ENCODE assay signal across 9 mouse cellular contexts in genomic region chr4:117125910-117126674, GRCm38 (mm10). TPM values are rescaled to one million over a fixed set of nuclear protein-coding genes. Genes with fewer than 3 reads are reported as not detected.
DNase-seq lines count a peak whose midpoint lies in the region; ATAC-seq and TF ChIP-seq lines count a peak whose summit lies in the region.
"Had no signal": no experiment of that assay in that cellular context is flagged by ENCODE, and none has a peak within 500 bp of the region (broad histone marks: within the 10 kb centered on the region; RNA-seq: fewer than 3 reads in every experiment).

No protein-coding gene starts in this region.

- no peak for ATAC-seq in hindbrain, embryonic 14.5 days (ENCODE audit: low FRiP score)
- no peak for ATAC-seq in midbrain, postnatal 0 days (ENCODE audit: low FRiP score)

- peaks cover 36% of the 10 kb centered on the region for H3K36me3 ChIP-seq in hindbrain, embryonic 14.5 days (replicated peaks; ENCODE audit: control insufficient read depth, insufficient read depth)
- peaks cover 28% of the 10 kb centered on the region for H3K36me3 ChIP-seq in midbrain, postnatal 0 days (ENCODE audit: insufficient read depth, low read length)

- peak overlapping the region; percentile 73 for H3K27ac ChIP-seq in hindbrain, embryonic 14.5 days
- peak overlapping the region; percentile 77 for H3K27ac ChIP-seq in midbrain, postnatal 0 days (ENCODE audit: low read depth, low read length)

- no peaks in the 10 kb centered on the region for H3K9me3 ChIP-seq in hindbrain, embryonic 14.5 days (ENCODE audit: control insufficient read depth, low read length)
- H3K9me3 ChIP-seq in midbrain, postnatal 0 days (ENCODE audit: low read length): no peaks in the 10 kb centered on the region

- 47% methylated on average over 15 of the region's 15 CpGs for WGBS in hindbrain, embryonic 14.5 days
- WGBS in midbrain, postnatal 0 days: 47% methylated on average over 15 of the region's 15 CpGs

- H3K4me2 ChIP-seq in hindbrain, embryonic 14.5 days (replicated peaks): no peak overlapping the region
- H3K4me2 ChIP-seq in midbrain, postnatal 0 days (ENCODE audit: low read depth, low read length, poor library complexity, severe bottlenecking): no peak overlapping the region

- peak; percentile 37 to 53 for DNase-seq in layer of hippocampus, postnatal 10 days (ENCODE audit: low spot score in 2 of 2)
- no peak for DNase-seq in layer of hippocampus, postnatal 36 days
- DNase-seq in adrenal gland, adult 2 months: peak; percentile 87
- peak; percentile 85 for DNase-seq in gastrocnemius, adult 18-20 months (ENCODE audit: low spot score)
- DNase-seq in hindbrain, embryonic 14.5 days (ENCODE audit: low spot score): no peak
- DNase-seq in liver: peak; percentile 53
- DNase-seq in midbrain, postnatal 0 days (ENCODE audit: low spot score): peak; percentile 38
- peak; percentile 78 for DNase-seq in thymus, postnatal 14 days

- peak overlapping the region; percentile 45 for H3K9ac ChIP-seq in hindbrain, embryonic 14.5 days
- H3K9ac ChIP-seq in midbrain, postnatal 0 days (replicated peaks; ENCODE audit: low read length, poor library complexity, severe bottlenecking): peak overlapping the region; percentile 54; the same call in 1 of the 2 replicates

- no peaks in the 10 kb centered on the region for H3K27me3 ChIP-seq in hindbrain, embryonic 14.5 days (ENCODE audit: control insufficient read depth, insufficient read depth, low read length)
- no peaks in the 10 kb centered on the region for H3K27me3 ChIP-seq in midbrain, postnatal 0 days (ENCODE audit: insufficient read depth, low read length)

- no peak for TF ChIP-seq CTCF in midbrain, postnatal 0 days (IDR thresholded peaks at IDR 0.05)

- H3K4me1 ChIP-seq in hindbrain, embryonic 14.5 days (replicated peaks; ENCODE audit: control insufficient read depth, insufficient read depth, low read length): peaks cover 17% of the 10 kb centered on the region
- H3K4me1 ChIP-seq in midbrain, postnatal 0 days (ENCODE audit: insufficient read depth, low read length): peaks cover 7% of the 10 kb centered on the region; the same call in 1 of the 2 replicates

- no peak overlapping the region for H3K4me3 ChIP-seq in hindbrain, embryonic 14.5 days (replicated peaks; ENCODE audit: low read length)
- H3K4me3 ChIP-seq in midbrain, postnatal 0 days (ENCODE audit: low read depth, low read length): no peak overlapping the region
- H3K4me3 ChIP-seq: erythroblast, embryonic 14.5 days had no signal

RNA-seq across cellular contexts. Expression of gene Tctex1d4, which starts 0.5 kb away (rescaled TPM):
- total RNA-seq in layer of hippocampus, postnatal 10 days (2021): 1 to 10 TPM; 1.1 to 1.5 TPM
- total RNA-seq in layer of hippocampus, postnatal 36 days (2021): not detected
- total RNA-seq in adrenal gland, adult 2 months (2021): not detected
- 0.45 TPM in 1 of 2 replicates, not detected in the other for polyA plus RNA-seq in adrenal gland, adult 2 months (2012; rRNA removed)
- total RNA-seq in gastrocnemius, adult 18-20 months (2021): not detected
- 0.82 and 1.6 TPM in 2 replicates for polyA plus RNA-seq in hindbrain, embryonic 14.5 days (2014; fragmentation: Nextera tagmentation; extraction: Ambion mirVana)
- 1.3 and 5.8 TPM in 2 replicates for total RNA-seq in midbrain, postnatal 0 days (2014; rRNA removed)
- 1.2 TPM in 2 replicates for polyA plus RNA-seq in midbrain, postnatal 0 days (2015; fragmentation: Nextera tagmentation; extraction: Ambion mirVana)
- polyA plus RNA-seq: erythroblast, embryonic 14.5 days had no signal

RNA-seq across cellular contexts. Expression of gene Btbd19, which starts 0.6 kb away (rescaled TPM):
- 10 to 100 TPM in 1 of 2 experiments, 1 to 10 TPM in 1; 6.7 to 11.2 TPM for total RNA-seq in layer of hippocampus, postnatal 10 days (2021)
- 10 to 100 TPM; 11.6 to 13.4 TPM for total RNA-seq in layer of hippocampus, postnatal 36 days (2021)
- total RNA-seq in adrenal gland, adult 2 months (2021): 1 to 10 TPM; 8.0 to 9.7 TPM
- polyA plus RNA-seq in adrenal gland, adult 2 months (2012; rRNA removed): 6.0 and 7.4 TPM in 2 replicates
- total RNA-seq in gastrocnemius, adult 18-20 months (2021): 1 to 10 TPM; 1.5 to 2.3 TPM
- polyA plus RNA-seq in hindbrain, embryonic 14.5 days (2014; fragmentation: Nextera tagmentation; extraction: Ambion mirVana): 3.1 and 3.2 TPM in 2 replicates
- total RNA-seq in midbrain, postnatal 0 days (2014; rRNA removed): 7.3 and 8.2 TPM in 2 replicates
- 3.8 and 4.2 TPM in 2 replicates for polyA plus RNA-seq in midbrain, postnatal 0 days (2015; fragmentation: Nextera tagmentation; extraction: Ambion mirVana)

RNA-seq across cellular contexts. Expression of gene Plk3, which starts 7.7 kb away (rescaled TPM):
- total RNA-seq in layer of hippocampus, postnatal 10 days (2021): 10 to 100 TPM; 16.3 to 16.9 TPM
- total RNA-seq in layer of hippocampus, postnatal 36 days (2021): 10 to 100 TPM in 1 of 2 experiments, 1 to 10 TPM in 1; 8.0 to 10.0 TPM
- total RNA-seq in adrenal gland, adult 2 months (2021): 10 to 100 TPM in 1 of 2 experiments, 1 to 10 TPM in 1; 8.4 to 23.6 TPM
- polyA plus RNA-seq in adrenal gland, adult 2 months (2012; rRNA removed): 11.3 and 11.5 TPM in 2 replicates
- 1 to 10 TPM in 1 of 2 experiments, under 1 TPM in 1; 0.25 to 1.7 TPM for total RNA-seq in gastrocnemius, adult 18-20 months (2021)
- 17.4 and 21.7 TPM in 2 replicates for polyA plus RNA-seq in hindbrain, embryonic 14.5 days (2014; fragmentation: Nextera tagmentation; extraction: Ambion mirVana)
- total RNA-seq in midbrain, postnatal 0 days (2014; rRNA removed): 20.8 and 28.2 TPM in 2 replicates
- polyA plus RNA-seq in midbrain, postnatal 0 days (2015; fragmentation: Nextera tagmentation; extraction: Ambion mirVana): 26.6 and 26.8 TPM in 2 replicates

RNA-seq across cellular contexts. Expression of gene Rps8, which starts 30.0 kb away (rescaled TPM):
- total RNA-seq in layer of hippocampus, postnatal 10 days (2021): 100 to 1,000 TPM; 556 to 596 TPM
- total RNA-seq in layer of hippocampus, postnatal 36 days (2021): 100 to 1,000 TPM; 503 to 512 TPM
- 1,000 to 10,000 TPM in 1 of 2 experiments, 100 to 1,000 TPM in 1; 552 to 1,148 TPM for total RNA-seq in adrenal gland, adult 2 months (2021)
- 156 and 162 TPM in 2 replicates for polyA plus RNA-seq in adrenal gland, adult 2 months (2012; rRNA removed)
- 100 to 1,000 TPM; 498 to 543 TPM for total RNA-seq in gastrocnemius, adult 18-20 months (2021)
- polyA plus RNA-seq in hindbrain, embryonic 14.5 days (2014; fragmentation: Nextera tagmentation; extraction: Ambion mirVana): 549 and 672 TPM in 2 replicates
- total RNA-seq in midbrain, postnatal 0 days (2014; rRNA removed): 439 and 604 TPM in 2 replicates
- 475 and 493 TPM in 2 replicates for polyA plus RNA-seq in midbrain, postnatal 0 days (2015; fragmentation: Nextera tagmentation; extraction: Ambion mirVana)

RNA-seq across cellular contexts. Expression of gene Ptch2, which starts 30.2 kb away (rescaled TPM):
- 1 to 10 TPM; 2.5 to 3.2 TPM for total RNA-seq in layer of hippocampus, postnatal 10 days (2021)
- 1 to 10 TPM; 2.3 to 3.0 TPM for total RNA-seq in layer of hippocampus, postnatal 36 days (2021)
- total RNA-seq in adrenal gland, adult 2 months (2021): 1 to 10 TPM; 2.8 to 6.5 TPM
- polyA plus RNA-seq in adrenal gland, adult 2 months (2012; rRNA removed): 24.4 and 25.1 TPM in 2 replicates
- under 1 TPM; 0.21 to 0.52 TPM for total RNA-seq in gastrocnemius, adult 18-20 months (2021)
- polyA plus RNA-seq in hindbrain, embryonic 14.5 days (2014; fragmentation: Nextera tagmentation; extraction: Ambion mirVana): 5.6 and 7.7 TPM in 2 replicates
- total RNA-seq in midbrain, postnatal 0 days (2014; rRNA removed): 6.8 and 12.2 TPM in 2 replicates
- 3.5 and 3.7 TPM in 2 replicates for polyA plus RNA-seq in midbrain, postnatal 0 days (2015; fragmentation: Nextera tagmentation; extraction: Ambion mirVana)

Comparison
In these comparisons a context has a peak if more than half of its experiments do, and no peak if none do; other contexts are left out.
1. DNase-seq: peak in layer of hippocampus, postnatal 10 days (2 of 2), adrenal gland, adult 2 months (single experiment), gastrocnemius, adult 18-20 months (single experiment), liver (single experiment), midbrain, postnatal 0 days (single experiment) and thymus, postnatal 14 days (single experiment); none in layer of hippocampus, postnatal 36 days (0 of 2) and hindbrain, embryonic 14.5 days (single experiment).